Mouse (Mus musculus) hematopoietic stem cell, adult 5-6 weeks (primary cell): ENCODE results near the gene Pax8. TPM values are rescaled to one million over a fixed set of nuclear protein-coding genes. Genes with fewer than 3 reads are reported as not detected.

Experiments
- ATAC-seq, 2 experiments: fragments of 125-278 bp in 1 of 2; replicated peaks in 1 of 2; 2 replicates each; pipeline ENCODE4 v1.8.0; 2016 to 2017; ENCODE audit warnings: inconsistent platforms in 2 of 2, mild to moderate bottlenecking in 2 of 2, moderate number of reproducible peaks in 2 of 2, low read depth in 1 of 2, moderate TSS enrichment in 1 of 2; ENCODE audit not compliant: low FRiP score in 2 of 2, poor library complexity in 2 of 2, severe bottlenecking in 2 of 2, insufficient read depth in 1 of 2, low TSS enrichment in 1 of 2
- total RNA-seq: library from RNA; stranded (forward); fragments of 172-1452, 232-1000 nt; gene quantifications from 2 replicates; pipeline ENCODE4 v1.2.3, GENCODE M21; 2017

Pax8 gene
- total RNA-seq = not detected in 2 replicates

DNA sequence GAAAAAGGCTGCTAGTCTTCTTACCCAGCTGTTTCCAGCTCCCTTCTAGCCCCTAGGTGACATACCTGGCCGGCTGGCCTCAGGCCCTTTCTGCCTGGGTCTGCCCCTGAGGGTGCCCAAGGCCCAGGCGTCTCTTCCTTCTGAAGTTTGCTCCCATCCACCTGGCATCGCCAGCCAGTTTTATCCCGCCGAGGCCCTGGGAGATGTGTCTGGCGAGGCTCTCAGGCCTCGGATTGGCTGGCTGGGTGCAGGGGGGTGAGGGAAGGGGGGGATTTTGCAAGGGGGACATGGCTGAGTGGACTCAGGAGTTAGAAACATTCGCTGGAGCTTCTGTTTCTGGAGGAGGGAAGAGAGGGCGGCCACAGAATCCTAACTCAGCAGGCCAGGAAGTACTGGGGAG lies at the start of gene Pax8:
Gene Pax8 (minus strand): TSS at position 180 of the 400 bp plus-strand sequence.
- ATAC-seq = no peak

DNA sequence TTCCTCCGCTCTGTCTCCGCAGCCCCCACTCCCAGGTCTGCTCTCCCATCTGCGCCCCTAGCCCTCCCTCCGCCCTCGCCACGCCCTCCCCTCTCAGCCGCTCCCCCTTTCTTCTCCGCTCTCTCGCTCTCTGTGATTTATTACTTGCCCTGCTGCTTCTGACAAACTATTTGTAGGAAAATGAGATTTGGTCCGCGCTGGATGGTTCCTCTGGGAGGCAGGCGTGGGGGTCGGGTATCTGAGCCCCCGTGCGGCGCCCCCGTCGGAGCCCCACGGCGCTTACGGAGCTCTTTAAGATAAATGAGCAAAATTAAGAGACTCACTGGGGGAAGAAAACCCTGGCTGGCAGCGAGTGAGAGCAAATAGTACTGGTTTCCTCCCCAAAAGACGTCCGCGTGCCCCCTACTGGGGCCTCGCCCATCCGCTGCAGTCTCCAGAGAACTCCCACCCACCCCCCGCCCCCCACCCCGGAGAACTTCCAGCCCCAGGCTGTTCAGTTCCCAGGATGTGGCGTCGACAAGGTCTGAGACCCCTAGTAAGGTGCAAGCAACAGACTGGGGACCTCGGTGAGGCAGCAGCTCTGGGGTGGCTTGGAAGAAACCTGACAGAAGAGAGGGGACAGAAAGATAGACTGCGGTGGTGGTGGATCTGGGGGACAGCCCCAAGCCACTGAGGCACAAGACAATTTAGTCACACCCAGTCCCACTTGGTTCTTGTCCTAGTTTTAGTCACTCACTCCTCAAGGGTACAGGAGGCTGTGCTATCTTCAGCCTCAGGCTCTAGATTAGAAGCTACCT lies 46.2 kb upstream of the Pax8 start:
- peak in 1 of 2 experiments; percentile 42; a peak in 1 of 4 replicates for ATAC-seq

DNA sequence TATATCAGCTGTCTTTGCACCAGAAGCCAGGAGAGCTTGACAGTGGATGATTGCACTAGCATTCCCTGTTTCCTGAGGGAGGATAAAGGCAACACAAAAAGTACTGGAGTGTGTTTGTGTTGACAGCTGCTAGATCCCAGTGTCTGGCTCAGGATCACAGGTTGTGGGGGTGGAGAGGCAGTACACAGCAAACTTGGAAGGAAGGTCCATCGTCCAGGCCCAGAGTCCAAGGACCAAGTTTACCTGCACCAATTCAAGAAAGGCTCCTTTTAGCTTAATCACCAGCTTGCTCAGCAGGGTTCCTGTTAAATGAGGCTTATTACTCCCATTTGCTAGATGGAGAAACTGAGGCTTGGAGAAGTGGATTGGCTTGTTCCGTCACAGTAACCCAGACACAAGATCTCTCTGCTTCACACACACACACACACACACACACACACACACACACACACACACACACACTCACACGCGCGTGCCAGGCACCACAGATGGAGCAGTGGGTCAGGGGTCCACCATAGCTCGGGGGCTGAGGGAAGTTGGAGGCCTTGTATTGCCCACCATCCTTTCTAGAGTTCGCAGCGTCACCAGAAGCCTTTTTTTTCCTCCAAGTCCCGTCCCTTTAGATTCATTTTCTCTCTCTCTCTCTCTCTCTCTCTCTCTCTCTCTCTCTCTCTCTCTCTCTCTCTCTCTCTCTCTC lies 45.3 kb upstream of the Pax8 start:
- no peak for ATAC-seq

DNA sequence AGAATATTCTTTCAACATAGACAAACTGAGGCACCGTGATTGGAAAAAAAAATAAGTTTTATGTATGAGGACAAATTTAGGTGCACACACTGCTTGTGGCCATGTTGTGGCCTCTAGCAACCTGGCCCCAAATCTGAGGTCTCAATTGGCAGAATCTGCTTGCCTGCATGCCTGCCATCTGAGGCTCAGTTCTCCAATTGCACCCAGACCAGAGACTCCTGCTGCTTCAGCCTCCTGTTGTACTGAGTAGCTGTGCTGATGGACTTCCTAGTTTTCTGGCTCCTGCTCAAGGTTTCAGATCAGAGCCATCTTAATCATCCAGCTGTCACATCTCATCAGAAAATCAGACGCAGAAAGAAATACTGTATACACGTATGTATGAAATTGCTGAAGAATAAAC lies 41.5 kb upstream of the Pax8 start:
- no peak for ATAC-seq

DNA sequence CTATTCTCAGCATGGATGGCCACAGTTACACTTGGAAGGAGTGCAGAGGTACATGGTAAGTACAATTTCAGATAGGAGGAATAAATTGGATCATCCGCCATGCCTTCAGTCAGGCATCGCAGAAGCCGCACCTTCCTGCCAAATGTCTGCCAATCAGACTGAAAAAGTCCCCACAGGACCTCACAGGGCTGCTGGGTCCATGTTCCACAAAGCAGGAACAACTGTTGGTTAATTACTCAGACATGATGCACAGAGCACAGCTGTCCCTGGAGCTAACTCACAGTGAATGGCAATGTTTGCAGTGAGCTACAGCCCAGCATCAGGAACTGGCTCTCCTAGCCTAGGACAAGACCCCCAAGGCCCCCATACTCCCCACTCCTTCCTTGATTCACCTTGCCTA lies 32.0 kb upstream of the Pax8 start:
- no peak for ATAC-seq

DNA sequence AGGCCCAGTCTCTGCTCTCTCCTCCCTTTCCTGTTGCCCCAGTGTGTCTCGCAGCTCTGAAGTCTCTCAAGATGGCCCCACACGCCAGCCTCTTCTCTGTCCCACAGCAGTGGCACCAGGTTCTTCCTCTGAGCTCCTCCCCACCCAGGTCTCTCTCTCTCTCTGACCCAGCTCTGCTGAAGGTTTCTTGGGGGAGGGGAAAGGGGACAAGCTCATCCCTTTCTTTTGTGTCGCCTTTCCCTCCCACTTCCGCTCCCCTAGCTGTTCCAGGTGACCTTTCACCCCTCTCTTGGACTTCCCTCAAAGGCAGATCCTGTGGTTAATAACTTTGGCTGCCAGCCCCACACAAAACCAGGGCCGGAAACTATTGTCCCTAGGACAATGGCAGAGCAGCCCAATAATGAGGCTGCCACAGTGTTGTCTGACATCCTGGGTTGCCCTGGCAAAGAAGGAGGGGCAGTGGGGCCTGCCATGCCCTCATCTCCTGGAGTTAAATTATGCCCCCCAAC lies 27.6 kb upstream of the Pax8 start:
- ATAC-seq = peak in 1 of 2 experiments; percentile 1; a peak in 1 of 4 replicates

DNA sequence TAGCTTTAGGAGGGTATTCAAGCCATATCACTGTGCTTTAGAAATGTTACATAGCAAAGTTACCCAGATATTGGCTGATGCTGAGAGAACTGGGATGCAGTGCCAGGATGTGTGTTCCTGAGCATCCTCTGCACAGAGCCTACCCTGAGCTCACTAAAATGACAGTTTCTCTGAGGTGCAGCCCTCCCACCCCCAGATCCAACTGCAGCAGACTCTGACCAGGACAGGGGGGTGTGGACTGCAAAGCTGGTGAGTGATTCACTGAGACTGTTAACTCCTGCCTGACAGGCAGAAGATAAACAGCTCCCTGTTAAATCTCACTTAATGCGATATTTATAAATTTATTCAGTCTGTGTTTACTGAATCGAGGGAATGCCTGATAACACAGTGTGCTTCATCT lies 25.5 kb upstream of the Pax8 start:
- ATAC-seq = no peak

DNA sequence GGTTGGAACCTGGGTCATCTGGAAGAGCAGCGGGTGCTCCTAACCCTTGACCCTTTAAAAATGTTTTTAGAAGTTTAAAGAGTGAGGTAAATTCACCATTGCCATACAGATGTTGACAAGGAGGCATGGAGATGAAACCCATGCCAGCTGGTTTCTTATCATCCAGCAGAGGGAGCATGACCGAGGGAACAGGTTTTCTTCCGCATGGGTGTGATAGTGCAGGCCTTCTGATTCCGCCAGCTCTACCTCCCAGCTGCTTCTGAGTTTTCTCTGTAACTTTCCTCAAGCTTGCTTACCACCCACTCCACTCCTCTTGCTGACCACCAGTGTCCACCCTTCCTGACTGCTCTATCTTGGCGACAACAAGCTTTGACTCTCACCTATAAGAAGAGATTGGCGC lies 15.2 kb upstream of the Pax8 start:
- ATAC-seq = no peak

DNA sequence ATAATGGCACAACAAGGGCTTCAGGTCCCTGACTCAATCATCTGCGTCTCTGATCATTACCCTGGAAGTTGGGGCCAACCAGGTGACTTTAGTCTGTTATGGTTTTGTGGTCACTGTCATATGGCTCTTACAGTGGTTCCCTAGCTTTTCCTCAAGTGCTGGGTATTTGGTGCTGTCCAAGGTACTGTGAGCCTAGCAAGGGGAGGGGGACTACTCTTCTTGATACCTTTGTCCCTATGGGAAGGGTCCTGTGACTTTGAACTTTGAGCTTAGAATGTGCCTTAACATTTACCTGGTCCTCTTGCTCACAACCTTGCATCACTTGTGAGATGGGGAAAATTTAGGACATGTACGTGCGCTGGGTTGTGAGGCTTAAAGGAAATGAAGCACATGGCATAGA lies 13.3 kb upstream of the Pax8 start:
- no peak for ATAC-seq

DNA sequence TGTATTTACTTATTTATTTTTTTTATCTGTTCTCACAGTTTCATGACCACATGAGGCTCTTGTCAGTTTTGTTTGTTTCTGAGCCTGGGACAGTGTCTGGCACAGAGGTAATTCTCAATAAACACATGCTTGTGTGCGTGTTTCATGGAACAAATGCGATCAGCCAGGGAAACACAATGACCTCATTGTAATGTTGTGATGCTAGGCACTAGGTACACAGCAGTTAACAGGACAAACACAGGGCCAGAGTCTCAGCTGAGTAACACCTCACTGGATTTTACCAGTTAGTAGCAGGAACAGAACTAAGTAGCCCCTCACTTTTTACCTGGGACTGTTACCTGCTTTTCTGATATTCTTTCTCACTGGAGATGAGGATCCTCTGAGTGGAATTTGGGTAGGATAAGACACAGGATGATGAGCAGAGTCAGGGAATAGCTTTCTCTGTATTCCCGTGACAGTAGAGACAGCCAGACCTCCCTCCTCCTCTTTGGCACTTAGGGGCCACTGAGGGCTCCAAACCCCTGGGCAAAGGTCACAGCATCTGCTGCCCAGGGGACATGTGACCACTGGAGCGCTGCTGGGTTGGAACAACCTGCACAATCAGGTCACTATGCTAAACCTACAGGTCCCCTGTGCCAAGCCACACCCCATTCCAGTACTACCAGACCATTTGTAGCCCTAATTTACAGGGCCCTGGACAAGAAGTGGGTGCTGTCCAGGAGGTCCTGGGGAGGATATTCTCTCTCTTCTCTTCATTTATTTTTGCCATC lies 11.8 kb upstream of the Pax8 start:
- no peak for ATAC-seq

DNA sequence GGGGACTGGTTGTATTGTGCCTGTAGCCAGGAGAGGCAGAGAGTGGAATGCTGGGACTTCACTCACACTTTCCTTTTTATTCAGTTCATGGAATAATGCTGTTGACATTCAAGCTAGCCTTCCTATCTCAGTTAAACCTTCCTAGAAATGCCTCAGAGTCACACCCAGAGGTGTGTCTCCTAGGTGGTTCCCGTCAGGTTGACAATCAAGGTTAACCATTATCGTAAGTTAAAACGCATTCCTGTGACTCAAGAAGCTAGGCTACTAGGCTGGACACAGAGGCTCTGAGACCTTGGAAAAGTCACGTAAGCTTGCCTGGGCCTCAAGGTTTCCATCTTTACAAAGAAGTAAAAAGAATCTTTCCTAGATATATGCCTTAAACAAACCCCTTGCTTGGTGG lies 10.0 kb upstream of the Pax8 start:
- no peak for ATAC-seq

DNA sequence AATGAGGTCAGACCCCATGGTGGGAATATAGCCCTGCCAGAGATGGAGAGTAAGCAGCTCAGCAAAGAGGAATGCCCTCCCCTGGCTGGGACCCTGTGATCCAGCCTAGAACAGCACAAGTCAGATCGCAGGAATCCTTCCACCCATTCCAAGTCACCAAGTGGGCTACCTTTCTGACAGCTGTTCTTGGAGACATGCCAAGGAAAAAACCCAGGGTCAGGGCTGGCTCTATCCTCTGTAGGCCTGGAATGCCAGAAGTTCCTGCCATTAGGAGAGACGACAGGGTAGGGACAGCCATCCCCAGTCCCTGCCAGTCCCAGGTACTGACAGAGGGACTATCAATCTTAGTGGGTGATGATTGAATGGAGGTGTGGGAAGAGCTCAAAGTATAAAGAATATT lies 4.5 kb upstream of the Pax8 start:
- no peak for ATAC-seq

DNA sequence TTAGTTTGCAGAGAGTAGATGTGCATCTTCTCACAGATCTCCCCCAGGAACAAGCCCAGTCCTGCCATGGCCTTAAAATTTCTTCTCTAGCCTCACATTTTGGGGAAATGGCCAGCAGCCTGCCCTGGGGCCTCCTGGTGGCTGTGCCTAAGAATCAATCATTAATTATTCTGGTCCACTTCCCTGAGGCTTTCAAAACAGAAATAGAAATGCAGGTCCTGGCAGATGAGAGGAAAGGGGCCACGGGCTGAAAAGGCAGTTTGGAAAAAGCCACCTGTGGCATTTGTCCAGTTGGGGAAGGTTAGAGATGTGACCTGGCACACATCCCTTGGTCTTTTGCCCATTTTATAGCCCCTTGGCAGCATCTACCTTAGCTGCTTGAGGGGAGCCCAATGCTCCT lies 3.8 kb upstream of the Pax8 start:
- ATAC-seq = no peak

DNA sequence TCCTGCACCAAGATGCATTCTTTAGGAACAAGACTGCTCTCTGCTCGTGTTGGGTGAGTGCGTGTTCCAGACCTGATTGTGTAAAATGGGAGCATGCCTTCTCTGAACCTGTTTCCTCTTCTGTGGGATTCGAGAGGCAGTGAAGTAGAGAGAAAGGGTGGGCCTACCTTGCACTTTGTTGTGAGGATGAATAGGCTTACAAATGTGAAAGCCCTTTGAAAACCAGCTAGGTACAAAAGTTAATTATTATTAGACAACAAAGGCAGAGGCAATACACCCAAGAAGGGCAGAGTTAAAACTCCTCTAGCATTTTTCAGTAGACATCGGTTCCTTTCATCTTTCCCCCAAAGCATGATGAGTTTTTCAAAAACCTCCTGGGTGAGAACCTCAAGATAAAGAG lies 3.2 kb upstream of the Pax8 start:
- ATAC-seq = no peak

DNA sequence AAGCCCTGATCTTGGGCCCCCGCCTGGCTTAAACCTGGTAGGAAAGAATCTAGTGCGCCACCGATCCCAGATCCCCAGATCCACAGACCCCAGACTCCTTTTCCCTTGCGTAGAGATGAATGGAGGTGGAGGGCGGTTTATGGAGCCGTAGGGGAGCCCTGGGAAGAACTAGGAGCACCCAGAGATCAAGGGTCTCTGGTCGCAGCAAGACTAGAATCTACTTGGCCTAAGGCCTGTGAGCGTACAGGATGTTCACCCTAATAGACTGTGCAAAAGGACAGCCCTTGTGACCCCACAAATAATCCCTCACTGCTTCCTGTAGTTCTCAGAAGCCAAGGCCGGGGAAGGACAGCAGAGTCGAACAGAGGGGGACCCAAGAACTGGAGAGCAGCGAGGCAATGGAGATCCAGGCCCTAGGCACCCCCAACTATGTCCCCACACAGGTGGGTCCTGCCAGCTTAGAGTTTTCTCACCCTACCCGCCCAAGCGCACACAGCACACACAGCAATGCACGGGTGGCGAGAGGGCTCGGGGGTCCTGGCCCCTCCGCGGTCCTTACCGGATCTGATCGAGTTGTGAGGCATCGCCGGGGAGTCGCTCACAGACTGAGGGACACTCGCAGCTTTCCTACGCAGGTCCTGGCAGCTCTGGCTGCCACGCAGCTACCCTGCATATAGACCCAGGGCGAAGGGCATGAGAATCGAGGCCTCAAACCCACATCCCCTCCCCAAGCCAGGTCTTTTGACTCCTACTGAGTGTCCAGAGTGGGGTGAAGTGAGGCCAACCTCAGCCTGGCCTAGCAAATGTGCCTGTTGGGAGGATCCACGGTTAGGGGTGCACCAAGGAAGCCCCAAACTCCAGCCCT lies 653 bp downstream of the Pax8 start:
- ATAC-seq = no peak

DNA sequence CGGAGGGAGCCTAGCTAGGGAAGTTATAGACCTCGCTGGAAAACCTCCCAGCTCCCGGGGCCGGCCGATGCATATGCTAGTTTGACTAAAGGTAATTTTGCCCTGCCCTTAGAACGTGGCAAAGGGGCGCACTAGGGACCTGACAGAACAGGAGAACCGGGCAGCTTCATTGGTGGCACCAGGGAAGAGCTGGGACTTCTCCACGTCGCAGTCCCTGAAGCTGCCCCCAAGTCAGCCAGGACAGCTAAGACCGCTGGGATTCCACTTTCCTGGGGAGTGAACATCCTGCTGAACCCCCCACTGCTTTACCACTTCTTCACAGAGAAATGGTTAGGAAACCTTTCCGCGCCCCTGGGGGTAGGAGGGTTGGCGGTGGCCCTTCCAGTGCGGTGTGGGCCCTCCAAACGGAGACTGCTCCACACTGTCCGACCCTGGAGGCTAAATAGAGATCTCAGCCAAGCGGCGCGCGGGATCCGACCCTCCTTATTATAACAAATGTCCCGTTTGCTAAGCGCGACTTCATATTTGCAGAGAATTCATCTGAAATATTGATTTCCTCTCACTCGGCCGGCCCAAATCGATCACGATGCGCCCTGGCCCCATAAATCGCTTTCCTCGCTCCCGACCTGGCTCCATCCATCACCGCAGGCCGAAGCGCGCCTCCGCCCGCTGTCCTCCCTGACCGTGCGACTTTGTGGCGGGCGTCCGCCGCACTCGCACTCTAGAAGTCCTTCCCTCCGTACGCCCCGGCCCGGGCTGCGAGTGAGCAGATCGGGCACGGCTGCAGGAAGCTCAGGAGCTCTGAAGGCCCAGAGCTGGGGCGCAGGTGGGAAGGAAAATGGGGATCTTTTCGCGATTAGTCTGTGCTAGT lies 1.5 kb downstream of the Pax8 start:
- ATAC-seq = peak in 1 of 2 experiments; percentile 46; a peak in 1 of 4 replicates
